Mouse (Mus musculus) embryo, embryonic 9.5 days (tissue): ENCODE data around the gene Heatr1.

Experiments
- DNase-seq: peaks from one replicate; pipeline ENCODE4 v3.0.0-alpha.2; 2017; ENCODE audit errors: extremely low spot score

Gene Heatr1

DNA sequence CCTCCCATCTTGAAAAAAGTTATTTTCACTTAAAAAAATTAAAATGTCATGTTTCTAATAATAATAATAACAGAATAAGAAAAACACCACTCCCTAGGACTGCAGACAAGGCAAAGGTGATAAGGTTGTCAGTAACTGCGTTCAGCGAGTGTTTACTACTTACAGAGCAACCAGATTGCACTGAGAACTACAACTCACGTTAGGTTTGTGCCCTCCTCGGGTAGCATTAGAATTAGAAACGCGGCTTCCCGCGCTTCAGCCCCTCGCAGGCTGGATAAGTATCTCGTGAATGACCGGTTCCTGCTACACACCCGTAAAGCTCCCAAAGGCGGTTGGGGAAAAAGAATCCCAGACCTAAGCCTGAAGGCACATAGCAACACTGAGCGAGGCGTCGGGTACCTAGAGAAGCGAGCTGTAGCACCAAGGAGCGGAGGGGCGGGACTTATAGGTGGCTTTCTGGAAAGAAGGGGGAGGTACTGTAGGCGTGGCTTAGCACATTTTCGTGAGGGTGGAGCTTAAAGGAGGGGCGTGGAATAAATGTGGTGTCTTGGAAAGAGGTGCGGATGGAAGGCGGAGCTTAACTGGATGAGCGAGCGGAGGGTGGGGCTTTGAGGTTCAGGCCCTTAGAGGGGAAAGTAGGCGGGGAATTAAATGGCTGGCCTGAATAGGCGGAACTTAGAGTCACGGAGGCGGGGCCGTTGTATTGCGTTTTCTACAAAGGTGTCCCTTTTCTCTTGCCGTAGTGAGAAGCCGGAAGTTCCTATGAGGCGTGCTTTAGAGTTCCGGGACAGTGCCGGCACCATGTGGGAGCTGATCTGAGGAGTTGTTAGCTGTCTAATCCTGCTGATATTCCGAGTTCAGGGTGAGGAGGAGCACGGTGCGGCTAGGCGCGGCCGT is at the start of gene Heatr1:
Gene Heatr1 (plus strand): TSS at position 419 of the 897 bp plus-strand sequence.
- DNase-seq: peak; percentile 98

DNA sequence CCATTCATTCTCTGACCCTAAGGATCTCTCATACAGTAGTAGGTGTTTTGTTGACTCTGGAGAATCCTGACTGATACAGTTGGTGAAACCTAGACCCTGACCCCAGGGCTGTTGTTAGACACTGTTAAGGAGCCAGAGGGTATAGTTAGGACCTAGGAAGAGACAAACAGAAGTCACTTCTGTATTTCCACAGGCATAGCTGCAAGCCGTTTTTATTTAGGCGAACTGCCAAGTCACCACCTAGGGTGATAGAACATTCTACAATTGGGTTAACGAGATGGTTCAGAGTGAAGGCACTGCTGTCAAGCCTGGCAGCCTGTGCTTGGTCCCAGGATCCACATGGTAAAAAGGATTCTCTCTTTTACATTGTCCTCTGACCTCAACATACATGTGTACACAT is 48.0 kb upstream of the Heatr1 start:
- DNase-seq: no peak

DNA sequence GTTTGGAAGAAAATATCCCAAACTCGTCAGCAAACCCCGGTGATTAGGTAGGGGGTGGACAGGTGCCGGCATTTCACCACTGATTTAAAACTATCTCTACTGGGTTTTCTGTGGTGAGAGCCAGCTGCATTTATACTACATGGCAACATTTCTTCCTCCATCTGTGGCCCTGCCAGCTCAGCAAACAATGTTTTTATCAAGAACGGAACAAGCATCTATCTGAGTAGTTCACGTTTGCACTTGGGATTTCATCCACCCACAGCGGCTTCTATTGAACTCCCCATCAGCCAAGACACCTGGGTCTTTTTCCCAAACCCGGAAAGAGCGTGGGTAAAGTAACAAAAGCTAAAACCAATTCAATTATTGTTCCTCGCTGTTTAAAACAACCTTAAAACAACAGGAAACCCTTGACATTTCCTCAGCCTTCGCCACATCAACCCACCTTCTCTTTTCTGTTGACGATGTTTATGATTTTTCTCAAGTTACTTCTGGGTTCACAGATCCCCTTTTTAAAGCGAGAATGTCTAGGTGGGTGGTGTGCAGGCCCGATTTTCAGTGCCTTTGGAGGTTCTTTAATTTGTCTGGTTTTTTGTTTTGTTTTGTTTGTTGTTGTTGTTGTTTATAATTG is 45.5 kb upstream of the Heatr1 start:
- no peak for DNase-seq

DNA sequence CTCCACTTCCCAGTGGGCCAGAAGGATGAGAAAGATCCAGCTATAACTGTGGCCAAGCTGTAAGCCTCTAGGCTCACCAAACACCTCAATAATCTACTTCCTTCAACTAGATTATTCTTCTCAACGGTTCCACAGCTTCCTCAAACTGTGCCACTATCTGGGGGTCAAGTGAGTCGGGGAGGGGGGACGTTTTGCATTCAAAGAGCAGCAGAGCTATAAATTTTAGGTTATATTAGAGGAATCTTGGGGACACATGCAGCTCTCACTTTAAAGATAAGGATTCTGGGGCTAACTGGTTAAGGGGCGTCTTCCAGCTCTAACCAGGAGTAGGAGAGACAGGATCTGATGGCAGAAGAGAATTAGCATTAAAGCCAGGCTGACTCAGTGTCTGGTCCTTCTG is 38.6 kb upstream of the Heatr1 start:
- DNase-seq: no peak

DNA sequence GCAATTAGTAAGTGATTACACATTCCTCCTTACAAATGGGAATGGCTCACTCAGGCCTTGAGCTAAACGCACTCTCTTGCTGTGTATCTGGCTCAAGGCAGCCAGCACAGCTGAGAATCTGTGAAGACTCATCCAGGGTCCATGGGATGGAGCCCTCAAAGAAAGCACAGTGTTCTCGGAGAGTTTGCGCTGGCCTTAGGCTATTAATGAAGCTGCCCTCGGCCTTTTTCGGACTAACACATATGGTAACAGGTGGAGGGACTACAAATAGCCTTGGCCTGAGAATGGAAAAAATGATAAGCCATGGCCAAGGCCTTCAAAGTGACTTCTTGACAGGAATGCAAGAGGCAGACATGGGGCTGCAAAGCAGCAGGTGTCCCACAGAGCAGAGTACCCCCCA is 37.3 kb upstream of the Heatr1 start:
- DNase-seq: no peak

DNA sequence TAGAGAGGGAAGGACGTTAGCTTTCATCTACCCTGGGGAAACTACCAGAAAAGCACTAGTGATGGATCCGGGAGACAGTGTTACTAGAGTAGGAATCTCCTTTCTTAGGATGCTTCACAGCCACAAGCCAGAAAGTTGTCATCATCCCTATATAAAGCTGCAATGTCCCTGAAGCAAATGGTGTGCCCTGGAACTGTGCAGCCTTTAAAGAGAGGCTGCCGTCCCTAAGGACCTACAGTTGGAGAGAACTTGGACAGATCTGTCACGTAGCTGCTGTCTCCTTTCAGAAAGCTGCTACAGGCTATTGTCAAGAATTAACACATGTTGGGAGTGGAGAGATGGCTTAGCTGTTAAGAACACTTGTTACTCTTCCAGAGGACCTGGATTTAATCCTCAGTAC is 33.3 kb upstream of the Heatr1 start:
- no peak for DNase-seq

DNA sequence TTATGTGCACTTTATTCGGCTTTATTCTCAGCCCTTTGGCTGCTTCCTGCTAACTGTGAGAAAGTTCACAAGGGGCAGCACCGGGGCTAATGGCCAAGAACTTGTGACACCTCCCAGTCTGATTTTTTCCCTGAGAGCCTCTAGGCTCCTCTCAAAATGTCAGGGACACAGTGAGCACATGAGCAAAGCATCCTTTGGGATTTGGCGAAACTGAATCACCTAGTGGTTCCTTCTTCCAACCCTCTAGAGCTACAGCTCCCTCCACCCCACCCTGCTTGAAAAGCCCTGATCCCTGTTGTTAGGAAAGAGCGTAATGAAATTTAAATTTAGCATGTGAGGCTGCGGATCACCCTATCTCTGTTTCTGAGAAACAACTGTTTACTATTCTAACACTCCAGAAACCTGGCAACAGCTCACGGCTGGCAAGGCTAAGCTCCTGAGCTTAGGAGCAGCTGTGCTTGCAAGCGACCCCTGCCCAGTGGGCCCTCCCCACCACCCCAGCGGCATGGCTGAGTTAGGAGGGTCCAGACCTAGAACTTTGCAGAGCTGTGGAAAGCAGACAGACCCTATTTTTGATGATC is 25.7 kb upstream of the Heatr1 start:
- no peak for DNase-seq

DNA sequence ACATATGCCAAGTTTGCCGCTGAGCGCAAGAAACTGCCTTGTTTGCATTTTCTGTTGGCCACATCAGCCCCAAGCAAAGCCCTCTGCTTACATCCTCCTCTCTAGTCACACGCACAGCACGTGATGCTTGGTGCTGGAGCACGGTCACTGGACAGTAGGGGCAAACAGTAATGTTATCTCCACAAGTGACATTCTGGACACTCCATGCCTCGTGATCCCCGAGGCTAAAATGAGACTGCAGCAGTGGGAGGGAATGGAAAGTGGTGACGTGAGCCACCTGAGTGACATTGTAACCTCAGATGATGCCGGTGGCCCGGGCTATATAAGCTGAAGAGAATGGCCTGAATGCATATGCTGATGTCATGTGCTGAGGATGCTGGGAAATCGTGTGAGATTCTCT is 24.9 kb upstream of the Heatr1 start:
- DNase-seq: no peak

DNA sequence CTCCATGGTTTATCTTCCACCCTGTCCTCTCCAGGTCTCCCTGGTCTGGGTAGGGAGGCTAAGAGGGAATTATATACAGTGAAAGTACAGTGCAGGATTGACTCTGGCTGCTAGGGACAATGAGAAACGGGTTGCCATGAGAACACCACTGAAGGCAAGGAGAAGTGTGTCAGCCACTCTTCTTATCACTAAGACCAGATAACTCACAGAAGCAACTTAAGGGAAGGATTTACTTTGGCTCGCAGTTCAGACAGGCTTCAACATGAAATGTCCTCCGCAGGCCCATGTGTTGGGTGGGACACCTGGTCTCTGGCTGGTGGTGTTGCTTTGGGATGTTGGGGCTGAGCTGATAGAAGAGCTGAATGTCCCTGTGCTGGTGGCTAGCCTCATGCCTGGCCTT is 22.1 kb upstream of the Heatr1 start:
- DNase-seq: no peak

DNA sequence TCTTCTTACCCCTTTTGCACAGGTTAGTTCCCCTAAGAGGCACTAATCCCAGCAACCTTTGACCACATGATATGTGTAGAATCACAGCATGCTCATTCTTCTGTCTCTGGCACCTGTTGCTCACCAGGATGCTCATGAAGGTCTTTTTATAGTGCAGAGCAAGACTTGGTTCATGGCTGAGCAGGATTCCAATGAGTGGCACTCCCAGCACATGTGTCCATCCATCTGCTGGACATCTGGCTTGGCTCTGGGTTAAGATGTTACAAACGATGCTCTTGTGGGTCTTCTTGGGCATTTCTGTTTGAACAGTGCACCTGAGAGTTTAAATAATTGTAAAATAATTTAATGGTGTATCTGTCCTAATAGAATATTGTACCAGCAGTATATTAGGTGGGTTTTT is 18.0 kb upstream of the Heatr1 start:
- DNase-seq: no peak

DNA sequence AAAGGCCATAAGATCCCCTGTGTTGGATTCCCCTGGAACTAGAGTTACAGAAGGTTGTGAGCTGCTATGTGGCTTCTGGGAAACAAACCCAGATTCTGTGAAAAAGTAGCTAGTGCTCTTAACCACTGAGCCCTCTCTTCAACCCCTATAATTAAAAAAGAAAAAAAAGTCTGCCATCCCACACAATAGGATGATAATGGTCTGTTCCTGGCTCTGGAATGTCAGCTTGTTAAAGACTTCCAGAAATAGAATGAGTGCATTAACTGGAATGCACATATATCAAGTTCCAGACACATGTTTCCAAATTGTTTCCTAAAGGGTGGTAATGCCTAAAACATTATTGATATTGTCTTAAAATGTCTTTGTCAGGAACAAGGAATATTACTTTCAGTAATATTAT is 10.0 kb upstream of the Heatr1 start:
- no peak for DNase-seq

DNA sequence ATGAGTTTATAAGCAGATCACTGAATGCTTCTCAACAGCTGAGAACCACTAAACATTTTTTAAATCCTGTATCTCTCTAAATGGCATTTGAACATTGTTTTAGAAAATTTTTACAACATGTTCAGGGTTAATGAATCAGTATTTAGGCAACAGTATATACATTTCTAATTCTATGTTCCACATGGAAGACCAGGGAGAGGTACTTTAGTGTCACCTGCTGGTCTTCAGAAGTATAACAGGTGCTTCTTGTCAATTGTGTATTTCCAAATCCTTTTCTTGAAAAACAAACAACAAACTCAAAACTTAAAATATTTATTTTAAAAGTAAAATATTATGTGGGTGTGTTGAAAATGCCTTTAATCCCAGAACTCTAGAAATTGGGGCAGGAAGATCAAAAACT is 8.5 kb upstream of the Heatr1 start:
- peak; percentile 20 for DNase-seq

DNA sequence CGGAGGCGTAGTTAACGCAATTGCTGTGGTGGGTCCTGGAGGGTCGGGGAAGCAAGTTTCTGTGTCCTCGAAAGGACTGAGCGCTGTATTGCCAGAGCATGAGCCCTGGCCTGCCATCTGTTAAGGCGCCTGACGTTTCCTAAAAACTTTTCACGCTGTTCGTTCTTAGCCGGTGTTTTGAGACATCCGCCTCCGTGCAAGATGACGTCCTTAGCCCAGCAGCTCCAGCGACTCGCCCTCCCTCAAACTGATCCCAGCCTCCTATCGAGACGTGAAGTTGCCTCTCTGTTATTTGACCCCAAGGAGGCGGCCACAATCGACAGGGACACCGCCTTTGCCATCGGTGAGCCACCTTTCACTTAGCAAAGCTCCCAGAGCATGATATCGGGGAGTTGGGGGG is 744 bp downstream of the Heatr1 start:
- DNase-seq: no peak

DNA sequence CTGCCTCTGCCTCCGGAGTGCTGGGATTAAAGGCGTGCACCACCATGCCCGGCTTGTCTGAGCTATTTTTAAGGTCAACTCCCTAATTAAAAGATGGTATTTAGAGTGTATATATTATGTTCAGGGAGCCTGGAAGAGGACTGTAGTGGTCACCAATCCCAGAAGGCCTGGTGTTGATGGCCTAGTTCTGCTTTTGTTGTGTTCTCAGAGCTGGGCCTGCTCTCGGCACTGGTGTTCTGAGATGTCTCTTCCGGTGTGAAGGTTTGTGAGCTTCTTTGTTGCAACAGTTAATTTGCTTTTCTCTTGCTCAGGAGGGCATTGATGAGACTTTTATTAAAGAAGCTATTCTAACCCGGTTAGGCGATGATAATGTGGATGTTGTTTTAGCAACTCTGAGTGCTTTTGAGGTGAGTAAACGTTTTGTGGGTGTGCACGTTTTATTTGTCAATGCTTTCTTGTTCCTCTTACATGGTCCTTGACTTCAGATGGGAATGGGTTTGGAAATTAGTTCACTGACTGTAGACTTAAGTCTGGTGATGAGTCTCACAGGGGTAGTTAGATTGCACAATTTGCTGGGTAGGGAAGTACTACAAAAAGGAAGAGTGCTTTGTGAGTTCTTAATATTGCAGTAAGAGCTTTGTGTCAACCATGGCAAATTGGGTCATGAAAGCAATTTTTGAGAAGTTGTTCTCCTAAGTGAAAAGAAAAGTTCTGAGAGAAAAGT is 13.7 kb downstream of the Heatr1 start:
- DNase-seq: no peak

DNA sequence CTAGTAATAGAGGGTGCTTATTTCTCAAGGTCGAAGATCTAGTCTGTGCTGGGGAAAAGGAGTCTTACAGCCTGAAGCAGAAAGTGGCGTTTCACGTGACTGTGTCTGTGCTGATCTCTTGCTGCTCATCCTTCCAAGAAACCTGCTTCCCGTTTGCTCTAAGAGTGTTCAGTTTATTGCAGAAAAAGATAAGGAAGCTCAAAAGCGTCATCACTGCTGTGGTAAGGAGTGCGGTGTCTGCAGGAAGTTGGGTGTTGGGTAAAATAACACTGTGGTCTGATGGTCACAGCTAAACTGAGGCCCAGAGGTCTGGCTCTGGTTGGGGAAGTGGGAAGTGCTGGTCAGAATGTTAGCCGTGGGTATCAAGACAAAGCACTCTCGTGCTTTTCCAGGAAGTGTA is 17.2 kb downstream of the Heatr1 start:
- DNase-seq: no peak

DNA sequence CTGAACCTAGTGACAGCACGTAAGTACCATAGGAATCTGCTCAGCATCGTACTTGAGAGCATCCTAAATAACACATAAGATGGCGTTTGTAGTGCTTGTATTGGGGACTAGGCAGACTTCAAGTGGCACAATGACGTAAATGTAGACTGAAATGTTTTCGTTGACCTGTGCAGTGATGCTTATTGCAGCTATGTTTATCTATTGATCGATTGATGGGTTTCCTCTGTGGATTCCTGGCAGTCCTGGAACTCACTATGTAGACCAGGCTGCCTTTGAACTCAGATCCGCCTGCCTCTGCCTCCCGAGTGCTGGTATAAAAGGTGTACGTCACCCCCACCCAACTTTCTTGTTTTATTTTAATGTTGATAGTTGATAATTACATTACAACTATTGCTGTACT is 25.8 kb downstream of the Heatr1 start:
- no peak for DNase-seq

DNA sequence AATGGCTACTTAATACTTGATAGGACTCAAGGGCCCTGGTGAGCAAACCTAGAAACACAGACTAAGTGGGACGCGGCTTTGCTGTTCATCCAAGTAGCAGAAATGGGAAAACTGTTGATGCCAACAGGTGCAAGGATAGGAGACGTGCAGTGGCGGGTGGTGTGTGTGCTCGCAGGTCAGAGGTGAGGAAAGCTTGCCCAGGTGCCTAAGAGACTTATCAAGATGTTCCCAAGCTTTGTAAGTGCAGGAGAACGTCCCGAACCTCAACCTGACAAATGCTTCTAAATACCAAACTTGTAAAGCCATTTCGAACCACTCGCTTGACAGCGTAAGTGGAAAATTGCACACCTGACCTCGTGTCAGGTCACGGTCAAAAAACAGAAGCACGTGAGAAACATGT is 33.7 kb downstream of the Heatr1 start:
- DNase-seq: no peak

DNA sequence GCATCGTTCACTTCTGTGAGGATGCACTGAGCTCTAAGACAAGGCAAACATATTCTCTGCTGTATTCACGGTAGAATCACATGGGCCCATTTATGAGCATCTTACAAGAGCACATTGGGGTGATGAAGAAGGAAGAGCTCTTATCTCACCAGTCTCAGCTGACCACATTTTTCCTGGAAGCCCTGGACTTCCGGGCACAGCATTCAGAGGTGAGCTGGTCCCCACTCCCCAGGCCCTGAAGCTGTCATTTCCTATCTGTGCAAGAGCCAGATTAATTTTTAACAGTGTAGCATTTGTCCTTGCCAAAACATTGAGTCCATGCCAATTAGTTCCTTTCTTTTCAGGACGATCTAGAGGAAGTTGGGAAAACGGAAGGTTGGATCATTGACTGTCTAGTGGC is 39.0 kb downstream of the Heatr1 start:
- DNase-seq: no peak

DNA sequence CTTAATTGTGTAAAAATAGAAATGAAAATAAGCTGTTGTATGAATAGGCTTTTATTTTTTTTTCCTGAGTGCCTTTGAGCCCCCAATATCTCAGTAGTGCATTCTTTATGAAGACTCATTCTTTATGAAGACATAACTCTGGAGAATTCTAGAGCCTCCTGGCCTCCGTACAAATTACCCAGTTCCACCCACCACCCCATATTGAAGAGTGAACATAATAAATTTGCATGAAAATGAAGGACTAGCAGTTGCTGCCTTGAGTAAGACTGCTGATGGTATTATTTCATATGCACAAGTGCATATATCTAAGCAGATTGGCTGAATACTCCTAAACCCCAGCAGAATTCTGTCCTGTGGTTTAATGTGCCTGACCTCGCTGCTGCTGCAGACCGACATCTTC is 44.8 kb downstream of the Heatr1 start:
- DNase-seq: no peak

DNA sequence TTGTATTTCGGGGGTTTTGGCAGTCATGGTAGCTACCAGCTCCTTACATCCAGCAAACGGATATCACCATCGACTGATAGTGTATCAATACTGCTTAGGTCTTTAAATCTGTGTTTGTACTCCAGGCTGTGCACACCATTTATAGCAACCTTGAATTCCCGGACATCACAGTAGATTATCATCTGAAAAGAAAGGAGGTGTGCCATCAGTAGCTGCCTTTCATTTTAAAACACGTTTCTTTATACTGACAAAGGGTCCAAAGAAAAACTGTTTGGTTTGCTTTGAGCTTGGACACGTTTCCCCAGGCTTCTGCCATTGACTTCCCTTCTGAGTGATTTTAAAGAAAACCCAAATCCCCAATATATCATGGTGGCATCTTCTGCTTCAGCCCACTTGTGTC is 46.0 kb downstream of the Heatr1 start:
- no peak for DNase-seq

DNA sequence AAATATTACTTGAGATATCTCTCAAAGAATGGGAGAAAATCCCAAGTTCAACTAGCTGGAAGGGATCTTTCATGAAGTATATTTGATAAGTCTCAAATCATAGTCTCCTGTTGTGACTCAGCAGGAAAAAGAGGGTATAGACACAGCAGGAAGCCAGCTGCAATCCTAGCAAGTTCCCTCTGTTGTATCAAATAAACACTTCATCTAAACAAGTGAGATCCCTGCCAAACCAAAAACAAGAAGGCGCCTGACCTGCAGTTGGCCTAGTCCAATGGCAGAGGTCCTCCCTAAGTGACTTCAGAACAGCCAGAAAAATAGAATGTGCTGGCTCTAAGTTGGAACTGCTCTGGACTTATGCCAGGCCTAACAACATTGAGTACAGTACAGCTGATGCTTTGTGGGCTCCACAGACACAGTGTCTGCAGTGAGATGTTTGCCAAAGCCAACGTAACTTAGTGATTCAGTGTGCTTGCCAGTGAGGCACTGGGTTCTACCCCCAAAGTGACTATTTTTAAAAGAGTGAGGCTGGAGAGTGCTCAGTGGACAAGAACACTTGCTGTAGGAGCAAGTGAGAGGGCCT is 47.3 kb downstream of the Heatr1 start:
- DNase-seq: no peak

DNA sequence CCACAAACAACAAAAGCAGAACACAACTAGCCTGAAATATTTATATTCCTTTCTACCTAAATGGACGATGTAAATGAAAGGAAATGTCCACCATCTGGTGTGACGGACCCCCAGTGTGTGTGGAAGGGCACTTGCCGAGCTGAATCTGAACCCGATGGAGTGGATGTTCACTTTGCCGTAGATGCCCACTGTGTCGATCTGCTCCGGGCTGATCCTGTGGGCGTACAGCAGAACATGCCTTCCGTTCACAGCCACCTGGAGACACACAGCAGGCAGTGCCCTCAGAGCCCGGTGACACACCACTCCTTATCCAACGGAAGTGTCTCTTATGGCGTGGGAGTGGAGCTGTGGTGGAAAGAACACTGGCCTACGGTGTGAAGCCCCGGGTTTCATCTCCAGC is 58.3 kb downstream of the Heatr1 start:
- DNase-seq: no peak
